Mouse (Mus musculus) urinary bladder, postnatal 25 days (tissue): ENCODE measurements around the gene Adam11.
A peak's percentile ranks its signal among the peaks of the same experiment; 100 is the strongest.

Source experiments
- DNase-seq: peaks from one replicate; pipeline ENCODE4 v3.0.0; 2022; ENCODE audit warnings: low spot score

Adam11 gene

DNA sequence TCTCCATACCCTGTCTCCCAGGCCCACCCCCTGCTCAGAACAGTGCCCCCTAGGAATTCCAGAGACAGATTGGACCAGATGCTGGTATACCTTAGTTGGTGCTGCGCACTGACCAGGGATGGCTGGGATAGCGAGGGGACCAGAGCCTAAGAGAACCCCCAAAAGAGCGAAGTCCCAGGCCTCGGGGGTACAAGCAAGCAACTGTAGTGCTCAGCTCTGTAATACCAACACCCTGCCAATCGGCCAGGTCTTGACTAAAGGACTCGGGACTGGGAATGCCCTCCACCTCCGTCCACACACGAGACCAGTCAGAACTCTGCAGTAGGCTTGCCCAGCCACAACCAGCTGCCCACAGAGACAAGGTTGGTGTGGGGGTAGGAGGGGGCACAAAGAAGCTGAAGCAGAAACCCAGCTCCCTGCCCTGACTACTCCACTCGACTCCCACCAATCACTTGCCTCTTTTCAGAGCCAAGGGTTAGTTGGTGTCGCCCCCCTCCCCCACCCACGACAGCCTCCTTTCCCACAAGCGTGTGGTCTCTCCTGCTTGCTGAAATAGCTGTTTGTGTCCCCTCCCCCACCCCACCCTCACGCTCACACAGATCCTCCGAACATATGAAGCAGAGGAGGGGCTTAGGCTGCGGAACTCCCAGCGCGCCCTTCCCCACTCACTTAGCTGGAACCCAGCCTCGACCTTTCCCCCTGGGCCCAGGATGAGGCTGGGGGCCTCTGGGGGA is 7.5 kb upstream of the Adam11 start:
- DNase-seq = no peak

- no peak for DNase-seq
Measured at GRCm38 (mm10) chr11:102754416-102754815, 6.8 kb upstream of the Adam11 start.

- DNase-seq = no peak
Measured at GRCm38 (mm10) chr11:102755391-102755790, 5.8 kb upstream of the Adam11 start.

GRCm38 (mm10) chr11:102758977-102759376 is 2.3 kb upstream of the Adam11 start:
- no peak for DNase-seq

DNA sequence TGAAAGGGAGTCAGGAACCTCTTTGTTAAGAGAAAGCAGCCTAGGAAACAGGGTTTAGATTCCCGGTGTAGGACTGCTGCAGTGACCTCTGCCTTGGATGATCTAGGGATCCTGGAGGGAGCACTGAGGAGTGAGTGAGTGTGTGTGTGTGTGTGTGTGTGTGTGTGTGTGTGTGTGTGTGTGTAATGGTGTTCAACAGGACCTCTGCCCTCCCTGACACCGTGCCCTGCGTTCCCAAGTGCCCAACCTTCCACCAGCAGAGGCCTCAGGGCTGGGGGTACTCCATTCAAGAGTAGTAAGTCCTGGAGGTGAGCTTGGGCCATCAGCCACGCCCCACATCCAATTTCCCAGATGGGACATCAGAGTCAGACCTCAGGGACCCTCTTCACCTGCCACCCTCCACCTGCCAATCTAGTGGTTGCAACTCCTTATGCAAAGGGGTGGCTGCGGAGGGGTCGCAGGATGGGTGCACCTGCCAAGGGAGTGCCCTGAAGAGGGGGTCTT is 382 bp upstream of the Adam11 start:
- DNase-seq = no peak

DNA sequence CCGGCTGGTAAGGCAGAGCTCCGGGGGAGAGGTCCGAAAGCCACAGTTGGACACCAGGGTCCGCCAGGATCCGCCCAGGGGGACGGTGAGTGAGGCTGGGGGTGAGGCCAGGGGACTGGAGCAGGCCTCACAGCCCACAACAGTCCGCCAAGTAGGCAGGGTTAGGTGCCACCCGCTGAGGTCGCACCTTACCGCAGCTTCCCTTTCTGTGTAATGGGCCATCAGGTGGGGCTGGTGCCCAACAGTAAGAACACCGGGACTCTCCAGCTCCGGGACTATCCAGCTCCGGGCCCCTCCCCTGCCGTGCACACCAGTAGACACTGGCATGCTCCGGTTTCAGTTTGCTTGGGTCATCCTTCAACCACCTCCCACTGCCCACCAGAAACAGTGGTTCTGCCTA is 1.0 kb downstream of the Adam11 start:
- DNase-seq = no peak

DNA sequence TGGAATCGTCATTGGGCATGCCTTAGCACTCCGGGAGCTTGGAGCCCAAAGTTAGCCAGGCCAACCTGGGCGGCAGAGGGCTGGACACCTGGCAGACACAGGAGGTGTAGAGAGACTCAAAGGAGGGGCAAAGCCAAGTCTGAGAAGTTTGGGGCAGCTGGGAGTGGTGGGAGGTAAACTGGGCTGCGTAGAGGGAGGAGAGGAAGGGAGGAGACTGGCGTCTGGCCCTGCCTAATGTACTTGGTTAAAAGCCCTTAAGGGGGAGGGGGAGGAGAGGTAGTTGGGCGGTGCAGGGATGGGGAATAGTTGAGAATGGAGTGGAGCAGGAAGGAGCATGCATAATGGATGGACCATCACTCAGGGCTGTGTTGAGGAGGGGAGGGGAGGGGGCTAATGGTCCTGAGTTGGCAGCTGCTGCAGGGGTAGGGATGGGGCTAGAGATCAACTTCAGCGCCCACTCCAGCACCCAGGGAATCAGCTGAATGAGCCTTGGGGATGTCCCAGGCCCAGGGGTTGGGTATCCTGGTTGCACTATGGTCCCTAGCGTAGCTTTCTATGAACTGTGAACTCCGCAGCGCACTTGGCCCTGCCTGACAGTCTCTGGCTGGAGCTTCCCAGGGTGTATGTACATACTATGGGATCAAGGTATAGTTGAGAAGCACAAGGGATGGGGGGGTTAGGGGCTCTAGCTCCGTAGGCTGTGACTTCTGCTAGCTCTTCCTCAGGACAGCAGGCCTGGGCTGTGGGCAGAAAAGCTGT is 1.9 kb downstream of the Adam11 start:
- DNase-seq = no peak

- DNase-seq = no peak
Measured at GRCm38 (mm10) chr11:102765416-102765815, 4.2 kb downstream of the Adam11 start.

DNA sequence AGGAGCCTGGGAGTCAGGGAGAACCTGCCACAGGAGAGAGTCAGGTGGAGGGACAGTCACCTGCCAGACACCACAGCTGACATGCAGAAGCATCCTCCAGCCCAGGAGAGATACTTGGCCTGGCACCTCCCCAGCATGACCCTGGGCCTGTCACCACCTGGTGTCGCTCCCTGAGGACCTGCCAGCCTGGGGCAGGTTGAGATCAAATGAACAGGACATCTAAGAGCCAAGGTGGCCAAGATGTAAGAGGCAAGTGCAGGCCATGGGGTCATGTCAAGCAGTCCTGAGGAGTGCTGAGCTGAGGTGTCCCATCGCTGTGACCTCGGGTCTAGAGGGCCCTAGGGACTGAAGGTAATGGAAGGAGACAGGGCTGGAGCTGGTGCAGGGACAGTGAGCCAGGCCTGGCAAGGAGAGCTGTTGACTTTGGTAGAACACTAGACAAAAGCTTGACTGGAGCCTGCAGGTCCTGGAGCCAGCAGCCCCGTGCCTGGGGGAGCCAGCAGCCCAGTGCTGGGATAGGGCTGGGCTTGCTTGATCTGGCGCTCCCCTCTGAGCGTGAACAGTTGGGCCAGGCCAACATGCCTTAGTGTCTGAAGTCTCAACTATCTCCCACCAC is 5.9 kb downstream of the Adam11 start:
- DNase-seq = no peak

GRCm38 (mm10) chr11:102769141-102769540 is 7.9 kb downstream of the Adam11 start:
- DNase-seq = no peak

DNA sequence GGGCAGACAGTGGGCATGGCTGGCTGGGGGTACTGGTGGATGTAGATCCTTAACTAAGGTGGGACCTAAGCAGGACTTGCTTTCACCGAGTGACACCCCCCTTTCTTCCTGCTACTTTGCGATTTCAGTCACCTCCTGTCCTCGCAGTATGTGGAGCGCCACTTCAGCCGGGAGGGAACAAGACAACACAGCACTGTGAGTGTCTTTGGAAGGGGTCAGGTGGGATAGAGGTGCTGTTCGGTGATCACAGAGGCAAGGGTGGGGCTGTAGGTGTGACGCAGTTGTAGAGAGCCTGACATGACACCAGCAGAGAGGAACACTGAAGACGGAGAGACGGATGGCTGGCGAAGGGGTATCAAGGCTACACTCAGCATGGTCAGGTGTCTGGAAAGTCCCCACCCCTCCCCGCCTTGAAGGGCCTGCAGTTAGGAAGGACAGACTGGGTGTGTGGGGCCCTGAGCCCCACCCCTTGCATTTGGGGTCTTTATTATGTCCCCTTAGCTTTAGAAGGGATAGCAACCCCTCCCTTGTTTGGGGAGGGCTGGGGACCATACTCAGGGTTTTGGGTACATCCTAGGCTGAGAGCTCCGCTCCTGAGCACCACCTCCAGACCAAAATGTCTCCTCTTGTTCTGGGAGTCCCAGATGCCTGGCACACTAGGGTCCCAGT is 8.9 kb downstream of the Adam11 start:
- DNase-seq = no peak

DNA sequence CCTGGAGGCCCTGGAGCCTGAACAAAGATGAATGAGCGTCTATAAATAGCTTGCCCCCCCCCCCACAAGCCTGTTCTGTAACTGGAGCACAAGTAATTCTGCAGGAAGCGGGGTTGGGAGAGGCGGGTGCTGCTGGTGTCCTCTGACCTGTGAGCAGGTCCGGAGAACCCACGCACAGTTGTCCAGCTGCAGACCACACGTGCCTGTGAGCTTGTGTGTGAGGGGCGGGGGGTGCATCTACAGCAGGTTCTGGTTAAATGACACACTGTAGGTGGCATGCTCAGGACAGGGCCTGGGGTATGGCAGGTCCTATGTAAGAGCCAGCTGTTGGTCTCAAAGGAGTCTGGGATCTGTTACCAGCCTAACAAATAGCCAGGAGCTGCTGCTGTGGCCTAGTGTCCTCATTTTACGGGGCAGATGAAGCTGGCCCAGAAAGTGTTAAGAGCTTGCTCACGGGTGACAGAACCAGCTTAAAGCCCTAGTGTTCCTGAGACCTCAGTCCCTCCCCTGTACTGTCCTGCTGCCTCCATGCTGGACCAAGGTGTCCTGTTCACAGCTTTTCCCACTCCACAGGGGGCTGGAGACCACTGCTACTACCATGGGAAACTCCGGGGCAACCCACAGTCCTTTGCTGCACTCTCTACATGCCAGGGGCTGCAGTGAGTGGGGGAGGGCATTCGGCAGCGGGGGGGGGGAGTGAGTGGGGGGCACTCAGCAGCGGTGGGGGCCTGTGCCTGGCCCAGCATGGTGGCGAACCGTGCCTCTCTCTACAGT is 9.6 kb downstream of the Adam11 start:
- DNase-seq = no peak

GRCm38 (mm10) chr11:102771916-102772714 is 10.9 kb downstream of the Adam11 start:
- DNase-seq = no peak

GRCm38 (mm10) chr11:102772771-102773700 is 11.8 kb downstream of the Adam11 start:
- DNase-seq = no peak

- DNase-seq = peak; percentile 87
Measured at GRCm38 (mm10) chr11:102773713-102774611, 12.7 kb downstream of the Adam11 start.

DNA sequence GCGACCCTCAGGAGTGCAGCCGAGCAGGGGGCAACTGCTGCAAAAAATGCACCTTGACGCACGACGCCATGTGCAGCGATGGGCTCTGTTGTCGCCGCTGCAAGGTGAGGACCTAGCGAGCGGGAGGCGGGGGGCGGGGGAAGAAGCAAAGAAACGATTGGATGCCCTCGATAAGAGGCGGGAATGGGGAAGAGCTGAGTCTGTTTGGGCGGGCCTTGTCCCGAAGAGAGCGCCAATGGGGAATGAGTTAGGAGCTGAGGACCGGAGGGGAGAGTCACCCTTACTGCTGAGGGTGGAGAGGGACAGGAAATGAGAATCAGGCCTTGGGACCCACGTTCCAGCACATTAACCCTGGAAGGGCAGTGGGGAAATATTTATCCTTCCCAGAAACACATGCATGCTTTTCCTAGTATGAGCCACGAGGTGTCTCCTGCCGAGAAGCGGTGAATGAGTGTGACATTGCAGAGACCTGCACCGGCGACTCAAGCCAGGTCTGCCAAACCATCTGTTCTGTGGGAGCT is 13.4 kb downstream of the Adam11 start:
- DNase-seq = peak; percentile 60

DNA sequence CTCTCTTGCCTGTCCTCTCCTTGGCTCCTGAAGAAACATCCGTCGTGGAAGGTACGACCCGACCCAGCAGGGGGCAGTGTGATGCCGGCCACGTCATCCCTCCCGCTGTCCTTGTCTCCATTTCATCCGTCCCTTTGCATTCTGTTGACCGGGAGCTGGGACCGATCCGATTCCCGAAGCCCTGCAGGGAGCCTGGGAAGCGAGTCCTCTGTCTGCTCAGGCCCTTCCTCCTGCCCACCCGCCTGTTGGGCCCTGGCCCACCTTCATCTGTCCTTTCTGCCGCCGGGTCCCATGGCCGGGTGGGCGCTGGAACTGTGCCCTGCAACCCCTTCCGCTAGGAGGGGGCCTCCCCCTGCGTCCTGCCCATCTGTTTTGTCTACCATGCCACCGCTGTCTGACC is 16.4 kb downstream of the Adam11 start:
- peak; percentile 71 for DNase-seq

DNA sequence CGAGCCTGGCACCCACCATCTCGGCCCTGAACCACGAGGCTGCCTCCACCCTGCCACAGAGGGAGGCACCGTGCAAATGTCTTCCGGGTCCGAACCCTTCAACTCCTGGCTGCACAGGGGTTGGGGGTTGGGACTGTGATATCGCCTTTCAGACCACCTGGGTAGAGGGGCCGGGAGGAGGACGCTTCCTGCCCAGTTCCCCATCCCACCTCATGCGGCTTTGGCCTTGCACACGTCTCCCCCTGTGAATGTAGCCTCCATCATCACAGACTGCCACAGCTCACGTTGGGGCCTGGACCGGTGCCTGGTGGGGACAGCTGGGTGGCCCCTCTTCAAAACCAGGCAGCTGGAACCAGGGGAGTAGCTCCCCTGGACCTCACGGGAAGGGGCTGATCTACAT is 16.9 kb downstream of the Adam11 start:
- no peak for DNase-seq
